Mouse (Mus musculus) liver, postnatal 0 days (tissue): Measurements from ENCODE around the gene Cpt1c.

Source experiments
- CTCF ChIP-seq: sonication (generic); IDR thresholded peaks from 2 replicates; pipeline ENCODE4 v1.5.1; 2016; ENCODE audit warnings: antibody characterized with exemption, low read depth
- EP300 ChIP-seq: IDR thresholded peaks from 2 replicates; pipeline ENCODE4 v1.6.1; 2016; ENCODE audit warnings: antibody characterized with exemption, low read depth, mild to moderate bottlenecking

DNA sequence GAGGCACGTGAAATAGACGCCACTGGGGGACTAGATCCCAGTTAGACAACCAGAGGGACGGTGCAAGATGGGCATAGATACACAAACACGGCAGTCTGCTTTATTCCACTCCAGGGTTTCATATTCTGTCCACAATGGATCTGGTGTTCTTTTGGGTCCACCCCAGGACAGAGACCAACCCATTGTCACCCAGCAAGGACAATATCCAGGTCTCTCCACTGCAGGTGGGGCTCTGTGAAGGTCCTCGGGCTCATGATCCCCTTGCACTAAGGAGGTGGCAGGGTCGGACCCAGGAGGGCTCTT is 417 bp upstream of the Cpt1c start:
- no peak for TF ChIP-seq CTCF
- TF ChIP-seq EP300, result no peak
